Mouse (Mus musculus) spleen, adult 2 months (tissue): Measurements from ENCODE around the gene Nt5c.

Experiments
- CTCF ChIP-seq: fragments of 200-500 bp; IDR thresholded peaks from 2 replicates; pipeline ENCODE4 v1.5.1; 2011; ENCODE audit warnings: mild to moderate bottlenecking, inconsistent platforms; ENCODE audit not compliant: insufficient read depth, insufficient read length, insufficient replicate concordance; ENCODE audit errors: extremely low read depth
- POLR2A ChIP-seq: fragments of 200-500 bp; IDR thresholded peaks from 2 replicates; pipeline ENCODE4 v1.6.1; 2011; ENCODE audit warnings: low read depth, low read length, inconsistent platforms

GRCm38 (mm10) chr11:115447321-115447885 is 44.3 kb downstream of the Nt5c start:
- no peak for TF ChIP-seq CTCF
- TF ChIP-seq POLR2A: no peak
